Mouse (Mus musculus): ENCODE data around the gene Gpt2.

Gene Gpt2

DNA sequence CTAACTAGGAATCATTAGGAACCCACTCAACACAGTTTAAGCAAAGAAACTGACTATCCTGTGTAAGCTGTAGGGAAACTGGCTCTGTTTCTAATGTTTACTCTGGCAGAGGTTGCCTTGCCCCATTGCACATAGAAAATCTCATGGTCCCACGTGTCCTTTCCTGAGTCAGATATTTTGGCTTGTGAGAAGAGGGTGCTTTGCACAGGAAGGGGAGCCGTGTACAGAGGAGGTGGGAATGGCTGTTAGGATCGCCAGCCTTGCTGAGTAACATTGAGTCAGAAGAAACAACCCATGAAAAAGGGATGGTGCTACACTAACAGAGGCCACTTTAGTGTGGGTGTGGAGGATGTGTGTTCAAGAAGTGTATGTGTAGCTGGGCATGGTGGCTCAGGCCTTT lies 36.6 kb downstream of the Gpt2 start:
- no peak for DNase-seq

DNA sequence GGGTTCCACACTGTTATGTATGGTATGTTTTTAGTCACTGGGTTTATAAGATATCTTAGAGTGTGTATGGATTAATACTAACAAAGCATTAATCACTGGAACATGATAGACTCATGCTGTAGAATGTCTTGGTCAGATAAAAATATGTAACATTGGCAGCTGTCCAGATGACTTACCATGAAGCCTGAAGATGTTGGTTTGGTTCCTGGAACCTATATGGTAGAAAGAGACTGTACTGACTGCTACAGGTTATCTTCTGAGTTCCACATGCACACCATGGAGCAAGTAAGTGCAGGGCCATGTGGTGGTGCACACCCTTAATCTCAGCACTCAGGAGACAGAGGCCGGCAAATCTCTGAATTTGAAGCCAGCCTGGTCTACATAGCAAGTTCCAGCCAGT lies 38.3 kb downstream of the Gpt2 start:
- no peak for DNase-seq

DNA sequence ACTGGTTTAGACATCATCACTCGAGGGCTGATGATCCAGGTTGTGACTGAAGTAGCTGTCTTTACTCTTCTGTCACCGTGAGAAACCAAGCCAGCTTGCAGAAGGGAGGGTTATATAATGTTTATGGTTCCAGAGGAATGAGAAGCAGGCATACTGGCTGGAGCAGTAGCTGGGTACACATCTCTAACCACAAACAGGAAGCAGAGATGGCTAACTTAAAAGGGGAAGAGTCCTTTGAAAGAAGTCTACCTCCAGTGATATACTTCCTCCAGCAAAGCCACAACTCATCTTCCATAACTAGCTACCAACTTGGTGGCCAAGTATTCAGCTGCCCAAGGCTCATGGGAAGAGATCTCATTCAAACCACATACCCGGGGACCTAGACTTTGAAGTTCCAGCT lies 39.1 kb downstream of the Gpt2 start:
- DNase-seq: no peak

DNA sequence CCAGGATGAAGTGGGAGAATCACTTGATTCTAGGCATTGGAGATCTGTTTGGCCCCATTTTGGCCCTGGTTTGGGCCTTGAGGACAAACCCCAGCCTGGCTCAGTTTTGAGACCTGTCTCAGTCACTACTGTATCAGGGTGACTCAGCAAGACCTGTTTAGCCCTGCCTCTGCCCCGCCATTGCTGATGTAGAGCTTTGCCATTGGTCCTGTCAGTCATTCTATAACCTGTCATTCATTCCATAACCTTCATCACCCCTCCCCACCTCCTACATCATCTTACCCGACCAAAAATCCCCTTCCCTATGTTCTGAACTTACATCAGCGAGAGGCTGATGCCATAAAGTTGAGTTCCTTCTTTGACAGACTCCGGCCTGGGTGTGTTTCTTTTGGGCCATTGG lies 40.5 kb downstream of the Gpt2 start:
- DNase-seq: no peak

DNA sequence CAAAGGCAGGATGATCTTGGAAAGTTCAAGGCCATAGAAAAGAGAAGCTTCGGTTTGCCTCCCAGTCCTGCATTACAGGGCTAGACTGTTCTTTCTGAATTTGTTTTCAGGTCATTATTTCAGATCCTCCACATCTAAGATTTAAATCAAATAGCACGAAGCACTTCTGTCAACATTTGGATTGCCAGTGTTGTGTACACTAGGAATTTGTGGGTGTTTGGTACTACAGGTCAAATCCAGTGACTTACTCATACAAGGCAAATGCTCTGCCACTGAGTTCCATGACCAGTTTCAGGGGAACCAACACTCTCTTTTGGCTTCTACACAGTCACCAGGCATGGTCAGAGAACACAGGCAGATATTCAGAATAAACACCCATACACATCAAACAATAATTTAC lies 41.1 kb downstream of the Gpt2 start:
- DNase-seq: no peak

DNA sequence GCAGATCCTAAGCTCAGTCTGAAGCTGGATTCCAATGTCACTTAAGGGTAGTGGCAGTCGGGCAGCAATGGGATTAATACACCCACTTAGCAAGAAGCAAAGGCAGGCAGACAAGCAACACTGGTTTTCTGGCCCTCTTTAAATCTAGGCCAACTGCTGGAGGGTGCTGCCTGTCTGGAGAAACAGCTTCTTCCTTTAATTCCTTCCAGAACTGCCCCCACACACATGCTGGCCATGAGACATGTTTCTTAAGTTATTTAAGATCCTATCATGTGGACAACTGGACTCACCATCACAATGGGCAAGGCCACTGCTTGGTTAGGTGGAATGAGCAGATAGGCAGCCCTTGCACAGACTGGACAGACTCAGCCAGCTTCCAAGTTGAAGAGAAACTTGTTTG lies 41.8 kb downstream of the Gpt2 start:
- no peak for DNase-seq

DNA sequence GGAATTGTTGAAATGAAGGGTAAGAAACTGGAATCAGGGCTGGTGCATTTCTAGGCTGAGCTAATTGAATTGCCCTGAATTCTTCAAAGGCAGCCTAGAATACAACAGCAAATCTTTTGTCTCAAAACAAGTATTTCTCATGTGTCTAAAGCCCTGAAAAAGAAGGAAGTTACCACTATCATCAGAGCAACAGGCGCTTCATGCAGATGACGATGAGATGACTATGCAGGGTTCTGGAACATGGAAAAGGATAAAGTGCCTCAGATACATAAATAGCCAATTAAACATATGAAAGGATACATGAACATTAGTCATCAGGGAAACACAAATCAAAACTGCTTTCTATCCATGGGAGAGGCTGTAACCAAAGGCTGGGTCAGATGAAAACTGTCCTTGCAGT lies 44.0 kb downstream of the Gpt2 start:
- DNase-seq: no peak

DNA sequence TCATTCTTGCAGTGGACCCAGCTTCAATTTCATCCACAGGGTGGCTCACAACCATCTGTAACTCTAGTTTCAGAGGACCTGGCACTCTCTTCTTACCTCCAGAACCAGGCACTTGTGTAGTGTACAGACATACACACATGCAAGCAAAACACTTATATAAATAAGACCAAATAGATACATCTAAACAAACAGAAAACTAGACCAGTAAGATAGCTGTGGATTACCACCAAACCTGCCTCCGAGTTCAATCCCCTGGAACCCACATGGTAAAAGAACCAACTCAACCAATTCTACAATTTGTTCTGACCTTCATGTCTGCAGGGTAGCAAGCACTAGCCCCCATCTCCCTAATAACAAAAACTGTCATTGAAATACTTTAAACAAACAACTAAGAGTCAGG lies 59.6 kb downstream of the Gpt2 start:
- no peak for DNase-seq

DNA sequence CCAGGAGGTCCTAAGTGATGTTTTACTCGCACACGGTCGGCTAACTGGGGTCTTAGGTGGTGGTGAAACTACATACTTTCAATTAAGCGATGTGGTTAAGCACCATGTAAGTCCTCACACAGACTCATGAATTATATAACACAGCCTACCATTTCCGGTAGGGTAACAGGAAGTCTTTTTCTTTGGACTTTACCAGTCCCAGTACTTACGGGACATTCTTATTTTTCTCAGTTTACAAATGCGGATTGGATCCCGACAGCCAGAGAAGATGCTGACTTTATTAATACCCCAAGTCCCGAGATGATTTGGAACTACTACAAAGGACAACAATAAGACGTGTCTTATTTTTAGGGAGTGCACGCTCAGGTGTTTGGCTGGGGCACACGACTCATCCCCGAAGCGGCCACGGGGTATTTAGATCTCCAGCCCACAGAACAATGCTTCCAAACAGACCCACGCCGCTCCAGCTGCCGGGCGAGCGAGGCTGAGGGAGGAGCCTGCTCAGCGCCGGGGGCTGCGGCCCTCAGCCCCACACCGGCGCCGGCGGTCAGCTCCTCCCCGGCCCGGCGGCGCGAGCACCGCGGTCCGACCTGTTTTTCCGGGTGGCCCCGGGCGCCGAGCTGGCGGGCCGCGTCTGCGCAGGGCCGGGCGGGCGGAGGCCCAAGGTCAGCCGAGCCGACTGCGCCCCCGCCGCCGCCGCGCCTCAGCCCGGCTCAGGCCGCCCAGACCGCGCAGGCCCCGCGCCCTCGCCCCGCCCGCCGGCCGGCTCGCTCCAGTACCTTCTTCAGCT lies 62.2 kb downstream of the Gpt2 start:
- DNase-seq: no peak

DNA sequence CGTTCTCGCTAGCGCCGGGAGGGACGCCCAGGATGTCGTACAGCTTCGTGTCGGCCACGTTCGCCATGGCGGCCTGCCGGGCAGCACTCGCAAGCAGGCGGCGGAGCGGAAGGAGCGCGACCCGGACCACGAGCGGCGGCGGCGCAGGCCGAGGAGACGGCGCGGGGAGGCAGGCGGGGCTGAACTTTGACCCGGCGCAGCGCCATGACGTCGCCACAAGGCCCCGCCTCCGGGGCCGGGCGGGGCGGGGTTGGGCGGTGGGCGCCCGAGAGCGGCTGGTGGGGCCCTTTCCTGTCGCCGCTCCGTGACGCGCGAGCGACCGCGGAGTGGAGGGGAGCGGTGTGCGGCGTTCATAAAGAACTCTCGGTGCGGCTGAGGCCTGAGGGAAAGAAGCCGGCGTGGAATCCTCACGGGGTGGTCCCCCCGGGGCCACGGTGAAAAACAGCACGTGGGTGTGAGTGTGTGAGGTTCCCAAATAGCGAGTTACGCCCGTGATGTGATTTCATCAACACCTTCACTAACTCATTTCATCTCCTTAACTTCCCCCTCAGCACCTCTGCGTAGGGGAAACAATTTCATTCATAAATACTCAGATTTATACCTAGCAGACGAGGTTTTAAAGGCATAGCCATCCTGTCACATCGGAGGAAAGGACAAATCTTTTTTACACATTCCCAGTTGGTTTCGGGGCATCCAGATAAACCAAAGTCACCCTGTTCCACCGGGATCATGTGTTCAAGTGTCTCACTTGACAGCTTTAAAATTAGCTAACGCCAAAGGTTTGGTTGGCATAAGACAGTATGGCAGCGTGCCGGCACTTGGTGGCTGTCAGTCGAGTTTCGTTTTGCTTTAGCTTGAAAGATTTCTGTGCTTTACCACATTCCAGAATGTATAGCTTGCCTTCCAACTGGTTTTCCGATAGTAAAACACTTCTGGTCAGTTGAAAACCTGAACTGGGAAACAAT lies 63.1 kb downstream of the Gpt2 start, which contains the start of gene Dnaja2:
TSS of gene Dnaja2 (minus strand) at position 164 of the 965 bp plus-strand sequence.
- peak; percentile 94 to 95 for DNase-seq

DNA sequence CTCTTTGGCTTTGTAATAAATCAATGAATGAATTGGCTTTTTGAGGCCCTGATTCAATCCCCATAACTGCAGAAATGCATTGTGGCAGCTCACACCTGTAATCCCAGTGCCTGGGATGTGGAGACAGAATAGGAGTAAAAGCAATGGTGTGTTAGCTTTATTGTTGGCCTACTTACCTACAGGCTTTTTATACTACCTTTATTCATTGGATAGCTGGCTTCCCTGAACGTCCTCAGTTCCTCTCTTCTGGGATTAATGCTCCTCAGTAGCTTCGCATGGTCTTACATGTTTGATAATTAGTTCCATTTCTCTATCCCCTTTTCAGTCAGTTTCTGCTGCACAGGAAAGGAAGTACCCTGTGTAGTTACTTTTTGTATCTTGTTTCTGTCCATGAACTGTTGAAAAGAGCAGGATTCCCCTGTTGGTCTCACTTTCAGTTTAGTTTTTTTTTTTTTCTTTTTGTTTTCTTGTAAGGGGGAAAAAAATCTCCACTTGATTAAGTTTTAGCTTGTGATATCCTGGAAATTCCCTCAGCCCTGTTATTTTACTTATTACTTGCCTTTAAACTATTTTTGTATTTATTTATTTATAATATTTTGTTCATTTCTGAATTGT lies 64.7 kb downstream of the Gpt2 start:
- no peak for DNase-seq

DNA sequence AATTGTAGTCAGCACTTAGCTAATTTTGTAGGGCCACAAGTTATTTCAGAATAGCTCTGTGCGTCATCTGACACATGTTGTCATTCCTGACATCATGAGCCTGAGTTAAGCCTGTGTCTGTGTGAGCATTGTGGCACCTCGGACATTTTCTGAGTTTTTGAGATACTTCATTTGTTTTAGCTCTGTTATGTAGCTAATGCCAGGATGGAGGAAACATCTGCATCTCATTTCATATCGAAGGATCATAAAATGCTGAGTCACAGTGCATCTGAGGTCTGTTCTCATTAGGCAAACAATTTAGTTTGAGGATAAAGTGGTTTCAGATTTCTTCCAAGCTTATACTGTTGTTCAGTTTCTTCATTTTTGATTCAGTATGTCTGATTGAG lies 65.2 kb downstream of the Gpt2 start:
- DNase-seq: no peak

DNA sequence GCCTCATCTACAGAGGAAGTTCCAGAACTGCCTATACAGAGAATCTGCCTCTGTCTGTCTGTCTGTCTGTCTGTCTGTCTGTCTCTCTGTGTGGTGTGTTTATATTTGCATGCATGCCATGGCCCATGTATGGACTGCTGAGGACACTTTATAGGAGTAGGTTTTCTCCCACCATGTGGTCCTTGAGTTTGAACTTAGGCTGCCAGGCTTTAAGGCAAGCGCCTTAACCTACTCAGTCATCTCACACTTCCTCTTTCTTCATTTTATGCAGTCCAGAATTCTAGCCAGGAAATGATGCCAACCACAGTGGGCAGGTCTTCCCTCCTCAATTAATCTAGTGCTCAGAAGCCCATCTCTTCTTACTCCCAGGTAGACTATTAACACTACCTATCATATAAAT lies 66.8 kb downstream of the Gpt2 start:
- no peak for DNase-seq

DNA sequence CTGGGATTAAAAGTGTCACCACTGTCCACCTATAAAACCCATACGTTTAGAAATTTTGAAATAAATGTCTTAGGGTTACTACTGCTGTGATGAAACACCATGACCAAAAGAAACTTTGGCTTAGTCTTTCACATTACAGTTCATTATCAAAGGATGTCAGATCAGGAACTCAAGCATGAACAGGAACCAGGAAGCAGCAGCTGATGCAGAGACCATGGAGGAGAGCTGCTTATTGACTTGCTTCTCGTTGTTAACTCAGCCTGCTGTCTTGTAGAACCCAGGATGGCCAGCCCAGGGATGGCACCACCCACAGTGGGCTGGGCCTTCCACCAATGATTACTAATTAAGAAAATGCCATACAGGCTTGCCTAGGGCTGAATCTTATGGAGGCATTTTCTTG lies 67.6 kb downstream of the Gpt2 start:
- DNase-seq: no peak

DNA sequence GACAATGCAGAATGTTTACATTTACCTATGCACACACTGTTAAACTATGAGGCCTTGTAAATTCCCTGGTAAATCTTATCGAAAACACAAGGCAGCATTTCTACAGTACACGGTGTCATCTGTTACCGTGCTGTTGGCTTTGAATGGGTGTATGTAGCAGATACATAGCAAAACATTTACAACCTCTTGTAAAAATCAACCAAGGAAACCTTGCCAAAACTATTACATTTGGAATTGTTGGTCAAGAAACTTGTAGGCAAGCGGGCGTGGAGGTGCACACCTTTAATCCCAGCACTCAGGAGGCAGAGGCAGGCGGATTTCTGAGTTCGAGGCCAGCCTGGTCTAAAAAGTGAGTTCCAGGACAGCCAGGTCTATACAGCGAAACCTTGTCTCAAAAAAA lies 71.0 kb downstream of the Gpt2 start:
- DNase-seq: no peak

DNA sequence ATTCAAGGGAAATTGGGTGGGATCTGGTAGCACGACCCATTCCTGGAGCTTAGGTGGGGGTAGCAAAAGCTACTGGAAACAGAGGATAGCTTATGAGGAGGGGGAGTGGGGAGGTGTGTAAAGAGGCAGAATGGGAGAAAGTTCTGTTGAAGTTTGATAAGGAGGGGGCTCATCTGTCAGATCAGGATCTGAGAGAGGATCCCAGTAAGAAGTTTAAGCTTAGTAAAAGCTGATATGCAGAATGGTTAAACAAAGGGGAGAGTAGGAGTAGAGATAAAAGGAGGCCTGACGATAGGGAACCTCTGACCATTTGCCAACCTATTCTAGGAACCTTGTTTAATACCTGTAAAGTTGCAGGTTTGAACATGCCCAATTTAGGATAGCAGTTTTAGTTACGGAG lies 72.8 kb downstream of the Gpt2 start:
- no peak for DNase-seq

DNA sequence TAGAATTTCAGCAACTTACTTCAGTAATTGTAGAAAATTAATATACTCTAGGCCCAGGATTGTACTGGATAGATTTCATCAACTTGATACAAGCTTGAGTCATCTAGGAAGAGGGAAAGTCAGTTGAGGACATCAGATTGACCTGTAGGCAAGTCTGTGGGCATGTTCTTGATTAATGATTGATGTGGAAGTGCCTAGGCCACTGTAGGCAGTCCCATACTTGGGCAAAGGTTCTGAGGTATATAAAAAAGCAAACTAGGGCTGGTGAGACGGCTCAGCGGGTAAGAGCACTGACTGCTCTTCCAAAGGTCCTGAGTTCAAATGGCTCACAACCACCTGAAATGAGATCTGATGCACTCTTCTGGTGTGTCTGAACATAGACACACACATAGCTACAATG lies 75.4 kb downstream of the Gpt2 start:
- DNase-seq: no peak

DNA sequence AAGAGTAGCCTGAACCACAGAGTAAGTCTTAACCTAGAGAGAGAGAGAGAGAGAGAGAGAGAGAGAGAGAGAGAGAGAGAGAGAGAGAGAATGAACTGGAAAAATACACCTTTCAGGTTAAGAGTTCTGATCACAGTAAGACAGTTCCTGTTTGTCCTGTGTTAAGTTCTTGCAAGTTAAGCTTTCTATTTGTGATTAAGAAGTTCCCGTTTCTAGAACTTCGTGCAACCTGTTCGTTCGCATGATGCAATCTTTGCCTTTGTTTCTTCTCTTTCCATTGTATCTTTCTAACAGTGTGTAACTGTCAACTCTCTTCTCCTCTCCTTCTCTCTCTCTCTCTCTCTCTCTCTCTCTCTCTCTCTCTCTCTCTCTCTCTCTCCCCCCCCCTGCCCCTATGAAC lies 78.1 kb downstream of the Gpt2 start:
- DNase-seq: no peak

DNA sequence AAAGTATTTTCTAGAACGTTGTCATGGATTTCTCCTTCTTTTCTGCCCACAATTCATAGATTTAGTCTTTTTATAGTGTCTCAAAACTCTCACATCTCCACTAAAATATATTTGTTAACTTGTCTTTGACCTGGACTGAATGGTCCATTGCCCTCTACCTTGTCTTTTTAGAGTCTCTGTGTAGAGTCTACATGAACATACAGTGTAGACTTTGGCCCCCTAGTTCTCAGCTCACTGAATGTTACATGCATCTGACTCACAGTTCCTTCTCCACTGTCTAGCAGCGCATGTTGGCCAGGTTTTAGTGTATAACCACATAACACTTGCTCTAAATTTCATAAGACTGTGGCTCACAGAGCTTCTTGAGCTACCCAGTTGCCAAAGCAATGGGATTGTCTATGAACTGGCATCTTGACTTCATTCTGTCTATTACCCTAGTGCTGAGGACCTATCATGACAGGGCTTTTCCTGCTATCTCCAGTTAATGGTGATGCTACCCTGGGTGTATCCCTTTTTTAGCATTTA lies 81.7 kb downstream of the Gpt2 start:
- no peak for DNase-seq

All from thymus, postnatal 36 days (tissue).